Mouse (Mus musculus) ES-E14 (cell line): ENCODE measurements around the gene Chrnb2. TPM values are rescaled to one million over a fixed set of nuclear protein-coding genes. Genes with fewer than 3 reads are reported as not detected.
A peak's percentile ranks its signal among the peaks of the same experiment; 100 is the strongest.

Experiments used
- DNase-seq: peaks from one replicate; pipeline ENCODE4 v3.0.0-alpha.2; 2013; ENCODE audit warnings: low read depth, low spot score
- H3K27ac ChIP-seq: 2 replicates; pipeline ENCODE4 v1.5.1; 2012; ENCODE audit warnings: low read depth, mild to moderate bottlenecking, low read length, moderate library complexity, mixed read lengths; ENCODE audit not compliant: poor library complexity, insufficient read depth, severe bottlenecking
- H3K36me3 ChIP-seq: 2 replicates; pipeline ENCODE4 v1.6.1; 2012; ENCODE audit warnings: mild to moderate bottlenecking, low read length, moderate library complexity, mixed read lengths; ENCODE audit not compliant: control insufficient read depth, poor library complexity, insufficient read depth, severe bottlenecking
- H3K4me1 ChIP-seq, 2 experiments: fragments of 150-350 bp in 1 of 2; sonication (generic) in 1 of 2; 2 replicates each; pipeline ENCODE4 v1.6.1; 2012; ENCODE audit warnings: low read length in 2 of 2, mild to moderate bottlenecking in 1 of 2, mixed read lengths in 1 of 2; ENCODE audit not compliant: control insufficient read depth in 2 of 2, insufficient read depth in 2 of 2, poor library complexity in 1 of 2
- H3K4me3 ChIP-seq, 2 experiments: fragments of 150-350 bp in 1 of 2; sonication (generic) in 1 of 2; 2 replicates each; pipeline ENCODE4 v1.5.1; 2012; ENCODE audit warnings: low read length in 2 of 2, low read depth in 1 of 2, mild to moderate bottlenecking in 1 of 2, mixed read lengths in 1 of 2; ENCODE audit not compliant: insufficient read depth in 1 of 2, poor library complexity in 1 of 2, severe bottlenecking in 1 of 2
- H3K9ac ChIP-seq: 2 replicates; pipeline ENCODE4 v1.6.1; 2012; ENCODE audit warnings: low read depth, mild to moderate bottlenecking, low read length, mixed read lengths; ENCODE audit not compliant: poor library complexity, insufficient read depth, severe bottlenecking
- H3K9me3 ChIP-seq: fragments of 150-350 bp; sonication (generic); 2 replicates; pipeline ENCODE4 v1.6.1; 2012; ENCODE audit warnings: low read depth, mild to moderate bottlenecking, low read length; ENCODE audit not compliant: control insufficient read depth, insufficient read depth
- CHD2 ChIP-seq: IDR thresholded peaks from 2 replicates; pipeline ENCODE4 v1.6.1; 2014; ENCODE audit warnings: mild to moderate bottlenecking, low read depth, low read length, inconsistent platforms
- HCFC1 ChIP-seq: IDR thresholded peaks from 2 replicates; pipeline ENCODE4 v1.6.1; 2012; ENCODE audit warnings: low read length, inconsistent platforms, borderline replicate concordance; ENCODE audit not compliant: insufficient read depth
- MAFK ChIP-seq: IDR thresholded peaks from 2 replicates; pipeline ENCODE4 v1.6.1; 2014; ENCODE audit warnings: mild to moderate bottlenecking, low read depth, low read length, inconsistent platforms; ENCODE audit not compliant: insufficient read depth
- ZC3H11A ChIP-seq: IDR thresholded peaks from 2 replicates; pipeline ENCODE4 v1.6.1; 2012; ENCODE audit warnings: low read depth, mild to moderate bottlenecking, inconsistent platforms, low read length, borderline replicate concordance
- ZNF384 ChIP-seq: IDR thresholded peaks from 2 replicates; pipeline ENCODE4 v1.6.1; 2012; ENCODE audit warnings: low read depth, low read length, inconsistent platforms
- in situ Hi-C, 2 experiments: fragments of 600-800 bp; cut with MboI; formaldehyde crosslinking; loops; one replicate each; pipeline ENCODE4 v1.15.1; 2025; ENCODE audit warnings: low sequenced_read_pairs in 2 of 2, inconsistent platforms in 1 of 2; ENCODE audit not compliant: unreplicated experiment in 2 of 2
- total RNA-seq: library from RNA; depleted of rRNA; stranded (reverse); fragments of 300-350 nt; gene quantifications from 2 replicates; pipeline ENCODE4 v1.2.3, GENCODE M21; 2012

Gene Chrnb2
- total RNA-seq, 1 experiment: 0.67 TPM

DNA sequence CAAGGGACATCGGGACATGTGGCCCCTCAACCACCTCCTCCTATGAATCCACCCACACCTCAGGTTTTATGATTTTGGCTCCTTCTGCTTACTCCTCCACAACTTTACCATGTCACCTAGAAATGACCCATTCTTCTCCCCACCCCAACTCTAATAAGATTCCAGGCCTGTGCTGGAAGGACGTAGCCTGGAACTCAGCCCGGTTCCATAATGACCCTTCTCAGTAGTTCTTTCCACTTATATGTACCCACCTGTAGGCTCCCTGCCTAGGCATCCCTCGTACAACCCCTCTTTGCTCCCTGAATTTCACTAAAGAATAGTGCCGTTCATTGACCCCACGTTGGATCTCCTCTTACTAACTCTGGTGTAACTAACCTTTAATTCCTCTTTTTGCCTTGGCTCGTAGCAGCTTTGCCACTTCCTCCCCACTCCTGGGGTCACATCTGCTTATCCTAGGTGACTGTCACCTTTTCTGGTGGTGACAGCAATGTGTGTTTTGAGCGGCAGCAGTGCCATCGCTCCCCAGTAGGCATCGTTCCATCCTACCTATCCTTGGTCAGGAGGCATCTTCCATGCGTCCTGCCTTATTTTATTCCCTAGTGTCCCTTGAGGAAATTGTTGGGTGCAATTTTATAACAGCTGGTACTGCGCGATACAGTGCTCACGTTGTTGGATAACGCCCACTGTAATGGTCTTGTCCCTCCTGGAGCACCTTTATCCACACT, 10.0 kb upstream of the Chrnb2 start:
- Histone ChIP-seq H3K36me3 (peaks cover 28% of the 10 kb centered on the region), H3K9me3 (no peaks in the 10 kb centered on the region), H3K9ac (peak overlapping the region; percentile 96), H3K27ac (peak overlapping the region; percentile 64; the same call in 1 of the 2 replicates), H3K4me1 (peaks cover 4 to 19% of the 10 kb centered on the region in 2 experiments), H3K4me3 (peak overlapping the region; percentile 86 to 92)
- in situ Hi-C loops: no loop called here
- TF ChIP-seq ZC3H11A (no peak), ZNF384 (no peak), HCFC1 (no peak), MAFK (no peak), CHD2 (no peak)
- no peak for DNase-seq

DNA sequence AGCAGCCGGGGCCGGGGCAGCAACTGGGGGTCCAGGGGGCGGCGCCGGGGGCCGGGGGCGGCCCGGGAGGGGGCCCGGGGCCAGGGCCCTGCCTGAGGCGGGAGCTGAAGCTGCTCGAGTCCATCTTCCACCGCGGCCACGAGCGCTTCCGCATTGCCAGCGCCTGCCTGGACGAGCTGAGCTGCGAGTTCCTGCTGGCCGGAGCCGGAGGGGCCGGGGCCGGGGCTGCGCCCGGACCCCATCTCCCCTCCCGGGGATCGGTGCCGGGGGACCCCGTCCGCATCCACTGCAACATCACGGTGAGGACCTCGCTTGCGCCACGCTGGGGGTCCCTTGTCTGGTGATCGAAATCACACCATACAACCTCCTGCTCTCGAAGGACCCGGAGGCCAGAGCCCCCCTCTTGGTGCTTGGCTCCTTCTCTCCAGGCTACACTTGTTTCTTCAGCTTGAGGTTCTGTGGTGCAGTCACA, 9.3 kb upstream of the Chrnb2 start:
- H3K4me3 ChIP-seq: peak overlapping the region; percentile 86 to 92
- H3K9ac ChIP-seq: peak overlapping the region; percentile 96
- H3K9me3 ChIP-seq: no peaks in the 10 kb centered on the region
- no peak for TF ChIP-seq CHD2
- no peak for TF ChIP-seq HCFC1
- no peak for TF ChIP-seq MAFK
- peak overlapping the region; percentile 64 for H3K27ac ChIP-seq
- H3K4me1 ChIP-seq: peaks cover 4 to 19% of the 10 kb centered on the region in 2 experiments
- H3K36me3 ChIP-seq: peaks cover 28% of the 10 kb centered on the region
- in situ Hi-C loops: no loop called here
- no peak for DNase-seq

DNA sequence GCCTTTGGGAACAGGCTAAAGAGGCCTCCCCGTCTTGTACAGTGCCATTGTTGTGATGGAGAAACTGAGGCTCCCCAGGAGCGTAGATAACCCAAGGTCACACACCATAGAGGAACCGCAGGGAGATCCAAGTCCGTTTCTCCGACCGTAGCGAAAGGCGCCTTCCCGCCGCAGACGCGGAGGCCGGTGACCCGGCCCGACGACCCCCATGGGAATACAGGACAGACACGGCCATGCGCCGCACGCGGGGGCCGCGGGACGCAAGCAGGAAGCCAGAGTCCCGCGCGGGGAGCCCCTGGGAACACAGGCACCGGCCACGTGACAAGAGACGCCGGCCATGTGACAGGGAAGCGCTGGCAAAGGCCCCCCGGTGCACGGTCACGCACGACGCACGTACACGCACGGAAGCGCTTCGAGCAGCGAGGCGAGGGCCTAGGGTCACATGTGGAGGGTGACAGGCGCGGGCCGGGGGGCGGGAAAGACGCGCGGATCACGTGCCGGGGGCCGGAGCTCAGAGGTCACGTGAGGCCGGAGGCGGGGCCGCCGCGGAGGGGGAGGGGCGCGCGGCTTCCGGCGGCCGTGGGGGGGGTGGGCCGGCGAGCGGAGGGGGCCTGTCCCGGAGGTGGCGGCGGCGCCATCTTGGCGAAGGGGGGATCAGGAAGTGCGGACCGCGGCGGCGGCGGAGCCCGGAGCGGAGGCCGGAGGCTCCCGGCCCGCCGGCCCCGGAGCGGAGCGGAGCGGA, 8.7 kb upstream of the Chrnb2 start, which contains the start of gene Ube2q1:
TSS of gene Ube2q1 (plus strand) at position 649 of the 742 bp plus-strand sequence.
- Histone ChIP-seq H3K4me3 (peak within 1 kb of the TSS; percentile 86 to 92), H3K9me3 (no peaks in the 10 kb centered on the region), H3K4me1 (peaks cover 4 to 19% of the 10 kb centered on the region in 2 experiments), H3K9ac (peak within 1 kb of the TSS; percentile 96), H3K27ac (peak within 1 kb of the TSS; percentile 93), H3K36me3 (peaks cover 26% of the 10 kb centered on the region)
- in situ Hi-C loops: no loop called here
- peak; percentile 71 for DNase-seq
- no peak for TF ChIP-seq CHD2
- no peak for TF ChIP-seq MAFK
- no peak for TF ChIP-seq ZNF384
- no peak for TF ChIP-seq ZC3H11A
- no peak for TF ChIP-seq HCFC1

GRCm38 (mm10) chr3:89772588-89772967, 8.1 kb upstream of the Chrnb2 start:
- Histone ChIP-seq H3K36me3 (peaks cover 23% of the 10 kb centered on the region), H3K4me3 (peak overlapping the region; percentile 86 to 92), H3K9ac (peak overlapping the region; percentile 90), H3K4me1 (peaks cover 4 to 19% of the 10 kb centered on the region in 2 experiments), H3K9me3 (no peaks in the 10 kb centered on the region), H3K27ac (peak overlapping the region; percentile 93)
- in situ Hi-C loops: no loop called here
- no peak for TF ChIP-seq CHD2
- peak; percentile 89; the same call in 1 of the 2 replicates for TF ChIP-seq ZC3H11A
- peak; percentile 47; the same call in 1 of the 2 replicates for TF ChIP-seq HCFC1
- TF ChIP-seq ZNF384: no peak
- TF ChIP-seq MAFK: no peak
- DNase-seq: peak; percentile 92
